Mouse (Mus musculus) bone marrow macrophage, adult 2 months (primary cell): Measurements from ENCODE around the gene Ahcyl1. TPM values are rescaled to one million over a fixed set of nuclear protein-coding genes. Genes with fewer than 3 reads are reported as not detected.
A peak's percentile ranks its signal among the peaks of the same experiment; 100 is the strongest.

Source experiments
- H3K27ac ChIP-seq: 2 replicates; pipeline ENCODE4 v1.5.1; 2012; ENCODE audit warnings: low read depth, low read length; ENCODE audit not compliant: insufficient read depth
- H3K4me1 ChIP-seq: 2 replicates; pipeline ENCODE4 v1.6.1; 2012; ENCODE audit warnings: low read length; ENCODE audit not compliant: control insufficient read depth, insufficient read depth
- H3K4me3 ChIP-seq: 2 replicates; pipeline ENCODE4 v1.5.1; 2012; ENCODE audit warnings: mild to moderate bottlenecking, low read length, moderate library complexity; ENCODE audit not compliant: insufficient read depth
- CTCF ChIP-seq: IDR thresholded peaks from 2 replicates; pipeline ENCODE4 v1.5.1; 2012; ENCODE audit warnings: low read depth, mild to moderate bottlenecking, low read length, moderate library complexity
- POLR2A ChIP-seq: IDR thresholded peaks from 2 replicates; pipeline ENCODE4 v1.6.1; 2012; ENCODE audit warnings: mild to moderate bottlenecking, low read depth, low read length, borderline replicate concordance
- polyA plus RNA-seq: library from polyadenylated mRNA; stranded (reverse); fragments of >200 nt; gene quantifications from 2 replicates; pipeline ENCODE4 v1.2.4, GENCODE M21; 2012; ENCODE audit not compliant: missing spikeins, insufficient read depth, insufficient read length

Gene Ahcyl1
- polyA plus RNA-seq, 1 experiment = 87.4 TPM

- TF ChIP-seq CTCF (no peak), POLR2A (no peak)
These were observed 6.0 kb downstream of the Ahcyl1 start for GRCm38 (mm10) chr3:107690366-107690765.

GRCm38 (mm10) chr3:107689245-107689644 lies 7.1 kb downstream of the Ahcyl1 start:
- H3K4me1 ChIP-seq = peaks cover 43% of the 10 kb centered on the region
- no peak overlapping the region for H3K27ac ChIP-seq
- TF ChIP-seq CTCF (no peak), POLR2A (no peak)
- H3K4me3 ChIP-seq = no peak overlapping the region

More at GRCm38 (mm10) chr3:107690366-107690765, 6.0 kb downstream of the Ahcyl1 start:
- no peak overlapping the region for H3K27ac ChIP-seq
- H3K4me1 ChIP-seq = peaks cover 37% of the 10 kb centered on the region
- H3K4me3 ChIP-seq = no peak overlapping the region

GRCm38 (mm10) chr3:107688236-107688635 lies 8.1 kb downstream of the Ahcyl1 start:
- Histone ChIP-seq H3K4me3 (no peak overlapping the region), H3K27ac (no peak overlapping the region), H3K4me1 (peaks cover 47% of the 10 kb centered on the region)
- TF ChIP-seq CTCF = no peak
- no peak for TF ChIP-seq POLR2A

- Histone ChIP-seq H3K4me1 (peaks cover 47% of the 10 kb centered on the region), H3K4me3 (no peak overlapping the region), H3K27ac (no peak overlapping the region)
- TF ChIP-seq CTCF (no peak), POLR2A (no peak)
These were observed 9.9 kb downstream of the Ahcyl1 start for GRCm38 (mm10) chr3:107686276-107686977.

GRCm38 (mm10) chr3:107685652-107686051 lies 10.7 kb downstream of the Ahcyl1 start:
- peaks cover 45% of the 10 kb centered on the region for H3K4me1 ChIP-seq
- no peak overlapping the region for H3K4me3 ChIP-seq
- TF ChIP-seq POLR2A (no peak), CTCF (no peak)
- no peak overlapping the region for H3K27ac ChIP-seq

- TF ChIP-seq POLR2A (no peak), CTCF (no peak)
- no peak overlapping the region for H3K27ac ChIP-seq
- H3K4me1 ChIP-seq = peaks cover 41% of the 10 kb centered on the region
- H3K4me3 ChIP-seq = no peak overlapping the region
These were observed 12.8 kb downstream of the Ahcyl1 start for GRCm38 (mm10) chr3:107683587-107683986.

GRCm38 (mm10) chr3:107680790-107681576 lies 15.4 kb downstream of the Ahcyl1 start:
- peaks cover 28% of the 10 kb centered on the region for H3K4me1 ChIP-seq
- no peak overlapping the region for H3K27ac ChIP-seq
- no peak for TF ChIP-seq CTCF
- TF ChIP-seq POLR2A = no peak
- H3K4me3 ChIP-seq = no peak overlapping the region

GRCm38 (mm10) chr3:107671509-107671908 lies 24.9 kb downstream of the Ahcyl1 start:
- H3K4me1 ChIP-seq = peaks cover 31% of the 10 kb centered on the region
- H3K27ac ChIP-seq = peak overlapping the region; percentile 94

GRCm38 (mm10) chr3:107670500-107670899 lies 25.9 kb downstream of the Ahcyl1 start:
- H3K27ac ChIP-seq = no peak overlapping the region
- peaks cover 31% of the 10 kb centered on the region for H3K4me1 ChIP-seq
- H3K4me3 ChIP-seq = no peak overlapping the region
- TF ChIP-seq POLR2A (no peak), CTCF (no peak)

More at GRCm38 (mm10) chr3:107671509-107671908, 24.9 kb downstream of the Ahcyl1 start:
- TF ChIP-seq POLR2A (no peak), CTCF (no peak)
- H3K4me3 ChIP-seq = no peak overlapping the region

GRCm38 (mm10) chr3:107668786-107669185 lies 27.6 kb downstream of the Ahcyl1 start:
- no peak overlapping the region for H3K27ac ChIP-seq
- H3K4me1 ChIP-seq = peaks cover 21% of the 10 kb centered on the region
- H3K4me3 ChIP-seq = no peak overlapping the region
- no peak for TF ChIP-seq POLR2A
- no peak for TF ChIP-seq CTCF

- H3K27ac ChIP-seq = no peak overlapping the region
These were observed 28.9 kb downstream of the Ahcyl1 start for GRCm38 (mm10) chr3:107667426-107667825.

More at GRCm38 (mm10) chr3:107667426-107667825, 28.9 kb downstream of the Ahcyl1 start:
- Histone ChIP-seq H3K4me3 (no peak overlapping the region), H3K4me1 (peaks cover 15% of the 10 kb centered on the region)
- TF ChIP-seq CTCF (no peak), POLR2A (no peak)
